17 mouse cellular contexts compared by ENCODE assay signal in genomic region chr2:105089083-105089482, GRCm38 (mm10). TPM values are rescaled to one million over a fixed set of nuclear protein-coding genes. Genes with fewer than 3 reads are reported as not detected.
DNase-seq lines count a peak whose midpoint lies in the region; ATAC-seq lines count a peak whose summit lies in the region.
"Had no signal": no experiment of that assay in that cellular context is flagged by ENCODE, and none has a peak within 500 bp of the region (broad histone marks: within the 10 kb centered on the region; RNA-seq: fewer than 3 reads in every experiment).

No protein-coding gene starts in this region.

- peaks cover 38% of the 10 kb centered on the region for H3K4me1 ChIP-seq in kidney, embryonic 15.5 days
- peaks cover 27% of the 10 kb centered on the region for H3K4me1 ChIP-seq in neural tube, embryonic 12.5 days
- 0 out of 2 replicates have a peak, but pooled peaks cover 5% of the 10 kb centered on the region for H3K4me1 ChIP-seq in heart, embryonic 11.5 days (ENCODE audit: control insufficient read depth, insufficient read depth, low read length)

- H3K27me3 ChIP-seq in kidney, embryonic 15.5 days: no peaks in the 10 kb centered on the region
- no peaks in the 10 kb centered on the region for H3K27me3 ChIP-seq in neural tube, embryonic 12.5 days (replicated peaks)
- no peaks in the 10 kb centered on the region for H3K27me3 ChIP-seq in heart, embryonic 11.5 days (ENCODE audit: control insufficient read depth, insufficient read depth, low read length)
- H3K27me3 ChIP-seq: embryonic facial prominence, embryonic 12.5 days; forebrain, embryonic 12.5 days had no signal

- peak overlapping the region; percentile 79 for H3K27ac ChIP-seq in kidney, embryonic 15.5 days
- no peak overlapping the region for H3K27ac ChIP-seq in neural tube, embryonic 12.5 days
- H3K27ac ChIP-seq in heart, embryonic 11.5 days (ENCODE audit: low read depth, low read length): no peak overlapping the region
- H3K27ac ChIP-seq: embryonic facial prominence, embryonic 12.5 days; liver, embryonic 14.5 days had no signal

- H3K4me2 ChIP-seq in kidney, embryonic 15.5 days: no peak overlapping the region; the same call in 1 of the 2 replicates
- H3K4me2 ChIP-seq in neural tube, embryonic 12.5 days (replicated peaks): no peak overlapping the region
- no peak overlapping the region for H3K4me2 ChIP-seq in heart, embryonic 11.5 days
- H3K4me2 ChIP-seq: embryonic facial prominence, embryonic 12.5 days; forebrain, embryonic 12.5 days had no signal

- H3K9ac ChIP-seq in kidney, embryonic 15.5 days: no peak overlapping the region
- H3K9ac ChIP-seq in neural tube, embryonic 12.5 days: no peak overlapping the region
- no peak overlapping the region for H3K9ac ChIP-seq in heart, embryonic 11.5 days (ENCODE audit: low read depth, low read length)
- H3K9ac ChIP-seq: embryonic facial prominence, embryonic 12.5 days; forebrain, embryonic 12.5 days; liver, embryonic 14.5 days had no signal

- ATAC-seq in kidney, embryonic 15.5 days (replicated peaks; ENCODE audit: low FRiP score): peak; percentile 37; the same call in 1 of the 2 replicates
- ATAC-seq in neural tube, embryonic 12.5 days (ENCODE audit: low FRiP score, low read depth): peak; percentile 71; the same call in 1 of the 2 replicates
- no peak for ATAC-seq in heart, embryonic 11.5 days (replicated peaks; ENCODE audit: insufficient number of reproducible peaks, low FRiP score, low TSS enrichment)

- peaks cover 14% of the 10 kb centered on the region; the same call in 1 of the 2 replicates for H3K36me3 ChIP-seq in kidney, embryonic 15.5 days
- H3K36me3 ChIP-seq in neural tube, embryonic 12.5 days: no peaks in the 10 kb centered on the region
- no peaks in the 10 kb centered on the region for H3K36me3 ChIP-seq in heart, embryonic 11.5 days (ENCODE audit: control insufficient read depth, insufficient read depth, low read length)
- H3K36me3 ChIP-seq: embryonic facial prominence, embryonic 12.5 days; forebrain, embryonic 12.5 days had no signal

- 29% methylated on average over 4 of the region's 4 CpGs for whole genome bisulfite sequencing in kidney, embryonic 15.5 days
- 27% methylated on average over 4 of the region's 4 CpGs for WGBS in neural tube, embryonic 12.5 days
- WGBS in heart, embryonic 11.5 days (ENCODE audit: insufficient replicate concordance): 57% methylated on average over 4 of the region's 4 CpGs

- DNase-seq in adrenal gland, postnatal 14 days: peak; percentile 14
- DNase-seq in adrenal gland, adult 2 months: no peak
- DNase-seq in kidney, adult 9 months: no peak
- peak; percentile 47 for DNase-seq in embryo, embryonic 11 days
- no peak for DNase-seq in right cerebral cortex, postnatal 10 days (ENCODE audit: low spot score in 2 of 2)
- DNase-seq: cerebellum, adult 2 months; gastrocnemius, postnatal 14 days; right cerebral cortex, postnatal 25 days had no signal

- H3K4me3 ChIP-seq in kidney, embryonic 15.5 days (replicated peaks): no peak overlapping the region
- H3K4me3 ChIP-seq in neural tube, embryonic 12.5 days: no peak overlapping the region
- no peak overlapping the region for H3K4me3 ChIP-seq in heart, embryonic 11.5 days (ENCODE audit: low read depth, low read length)
- H3K4me3 ChIP-seq: embryonic facial prominence, embryonic 12.5 days; forebrain, embryonic 12.5 days had no signal

- no peaks in the 10 kb centered on the region for H3K9me3 ChIP-seq in kidney, embryonic 15.5 days (replicated peaks)
- H3K9me3 ChIP-seq in neural tube, embryonic 12.5 days: no peaks in the 10 kb centered on the region
- no peaks in the 10 kb centered on the region for H3K9me3 ChIP-seq in heart, embryonic 11.5 days (replicated peaks; ENCODE audit: control insufficient read depth, low read length)
- H3K9me3 ChIP-seq: embryonic facial prominence, embryonic 12.5 days; forebrain, embryonic 12.5 days had no signal

RNA-seq across cellular contexts. Expression of gene Gm11060, which starts 2.7 kb away (rescaled TPM):
- not detected in 2 replicates for total RNA-seq in adrenal gland, postnatal 14 days (2021)
- total RNA-seq in adrenal gland, adult 2 months (2021): not detected
- polyA plus RNA-seq in adrenal gland, adult 2 months (2012; rRNA removed): not detected in 2 replicates
- polyA plus RNA-seq in kidney, embryonic 15.5 days (2015; fragmentation: Nextera tagmentation; extraction: Ambion mirVana): not detected in 2 replicates
- polyA plus RNA-seq in neural tube, embryonic 12.5 days (2016; fragmentation: Nextera tagmentation; extraction: Ambion mirVana): not detected in 2 replicates
- polyA plus RNA-seq in heart, embryonic 11.5 days (2014; fragmentation: Nextera tagmentation; extraction: Ambion mirVana): not detected in 2 replicates
- total RNA-seq: gastrocnemius, postnatal 14 days; heart, postnatal 25 days; left cerebral cortex, adult 8-10 months had no signal
- polyA plus RNA-seq: cerebellum, adult 2 months; embryonic facial prominence, embryonic 12.5 days; forebrain, embryonic 12.5 days; large intestine, adult 2 months; liver, embryonic 14.5 days had no signal

RNA-seq across cellular contexts. Expression of gene Wt1, which starts 37.2 kb away (rescaled TPM):
- 2.7 and 3.2 TPM in 2 replicates for total RNA-seq in adrenal gland, postnatal 14 days (2021)
- total RNA-seq in adrenal gland, adult 2 months (2021): 1 to 10 TPM; 2.6 to 3.8 TPM
- polyA plus RNA-seq in adrenal gland, adult 2 months (2012; rRNA removed): 5.2 and 6.6 TPM in 2 replicates
- polyA plus RNA-seq in kidney, embryonic 15.5 days (2015; fragmentation: Nextera tagmentation; extraction: Ambion mirVana): 126 and 130 TPM in 2 replicates
- 2.5 and 3.1 TPM in 2 replicates for polyA plus RNA-seq in neural tube, embryonic 12.5 days (2016; fragmentation: Nextera tagmentation; extraction: Ambion mirVana)
- 32.9 and 37.5 TPM in 2 replicates for polyA plus RNA-seq in heart, embryonic 11.5 days (2014; fragmentation: Nextera tagmentation; extraction: Ambion mirVana)
- total RNA-seq: gastrocnemius, postnatal 14 days had no signal
- polyA plus RNA-seq: cerebellum, adult 2 months; forebrain, embryonic 12.5 days had no signal

Comparison
In these comparisons a context has a peak if more than half of its experiments do, and no peak if none do; other contexts are left out.
1. DNase-seq: peak in adrenal gland, postnatal 14 days (single experiment) and embryo, embryonic 11 days (single experiment); none in adrenal gland, adult 2 months (single experiment), kidney, adult 9 months (single experiment) and right cerebral cortex, postnatal 10 days (0 of 2).